Mouse (Mus musculus) gonadal fat pad, adult 2 months (tissue): ENCODE data around the gene Ccdc61. TPM values are rescaled to one million over a fixed set of nuclear protein-coding genes. Genes with fewer than 3 reads are reported as not detected.

Source experiments
- DNase-seq: peaks from one replicate; pipeline ENCODE4 v3.0.0-alpha.2; 2012; ENCODE audit warnings: low read depth
- polyA plus RNA-seq: library from polyadenylated mRNA; depleted of rRNA; stranded (reverse); fragments of >200 nt; gene quantifications from 2 replicates; pipeline ENCODE4 v1.2.3, GENCODE M21; 2012; rRNA removed

Ccdc61 gene
- polyA plus RNA-seq = 20.1 and 23.2 TPM in 2 replicates

DNA sequence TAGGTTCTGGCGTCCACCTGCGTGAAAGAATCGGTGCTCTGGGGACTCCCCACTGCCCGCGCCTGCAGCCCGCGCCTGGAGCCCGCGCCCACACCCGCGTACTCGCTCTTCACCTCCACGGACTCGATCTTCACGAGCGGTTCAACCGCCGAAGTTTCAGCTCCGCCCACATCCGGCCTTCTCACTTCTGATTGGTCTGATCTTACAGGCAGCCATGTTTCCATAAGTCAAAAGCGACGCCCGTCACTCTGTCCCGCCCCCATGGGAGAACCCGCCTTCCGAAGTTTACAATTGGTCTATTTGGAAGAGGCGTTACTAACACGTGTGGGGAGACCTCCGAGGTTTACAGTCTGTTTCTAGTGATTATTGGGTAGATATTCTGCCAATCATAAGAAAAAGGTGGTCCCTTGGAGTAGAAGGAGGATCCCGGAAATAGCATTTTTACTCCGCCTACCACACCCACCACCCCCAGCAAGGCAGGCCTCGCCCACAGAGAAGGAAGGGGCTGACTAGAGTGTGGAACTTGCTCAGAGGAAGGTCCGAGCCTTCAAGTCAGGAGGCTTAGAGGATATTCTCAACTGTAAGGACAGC lies at the start of gene Ccdc61:
TSS of gene Ccdc61 (minus strand) at position 175 of the 591 bp plus-strand sequence.
- DNase-seq = peak; percentile 97

DNA sequence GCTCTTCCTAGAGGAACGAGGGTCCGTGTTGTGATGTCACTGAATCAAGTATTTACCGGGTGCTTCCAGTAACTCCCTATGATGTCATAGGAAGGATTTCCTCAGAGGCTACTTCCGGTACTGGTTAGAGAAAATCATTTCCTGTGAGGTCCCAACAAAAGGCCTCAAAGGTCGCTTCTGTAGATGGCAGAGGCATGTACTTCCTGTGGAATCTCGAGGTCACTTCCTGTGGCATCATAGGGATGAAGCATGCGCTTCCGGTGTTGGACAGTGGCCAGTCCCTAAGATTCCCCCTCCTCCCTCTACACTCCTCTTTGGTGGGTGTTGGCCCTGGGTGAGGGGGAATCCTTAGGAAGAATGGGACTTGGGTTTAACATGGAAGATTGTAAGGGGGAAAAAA lies 49.2 kb upstream of the Ccdc61 start:
- no peak for DNase-seq

DNA sequence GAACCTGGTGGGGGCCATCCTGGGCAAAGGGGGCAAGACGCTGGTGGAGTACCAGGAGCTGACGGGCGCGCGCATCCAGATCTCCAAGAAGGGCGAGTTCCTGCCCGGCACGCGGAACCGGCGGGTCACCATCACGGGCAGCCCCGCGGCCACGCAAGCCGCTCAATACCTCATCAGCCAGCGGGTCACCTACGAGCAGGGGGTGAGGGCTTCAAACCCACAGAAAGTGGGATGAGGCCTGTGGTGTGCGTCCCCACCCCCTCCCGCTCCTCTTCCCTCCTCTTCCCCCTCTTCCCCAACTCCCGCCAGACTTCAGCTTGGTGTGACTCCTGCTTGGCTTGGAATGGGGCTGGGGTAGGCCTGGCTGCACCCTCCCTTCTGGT lies 48.2 kb upstream of the Ccdc61 start:
- DNase-seq = no peak

DNA sequence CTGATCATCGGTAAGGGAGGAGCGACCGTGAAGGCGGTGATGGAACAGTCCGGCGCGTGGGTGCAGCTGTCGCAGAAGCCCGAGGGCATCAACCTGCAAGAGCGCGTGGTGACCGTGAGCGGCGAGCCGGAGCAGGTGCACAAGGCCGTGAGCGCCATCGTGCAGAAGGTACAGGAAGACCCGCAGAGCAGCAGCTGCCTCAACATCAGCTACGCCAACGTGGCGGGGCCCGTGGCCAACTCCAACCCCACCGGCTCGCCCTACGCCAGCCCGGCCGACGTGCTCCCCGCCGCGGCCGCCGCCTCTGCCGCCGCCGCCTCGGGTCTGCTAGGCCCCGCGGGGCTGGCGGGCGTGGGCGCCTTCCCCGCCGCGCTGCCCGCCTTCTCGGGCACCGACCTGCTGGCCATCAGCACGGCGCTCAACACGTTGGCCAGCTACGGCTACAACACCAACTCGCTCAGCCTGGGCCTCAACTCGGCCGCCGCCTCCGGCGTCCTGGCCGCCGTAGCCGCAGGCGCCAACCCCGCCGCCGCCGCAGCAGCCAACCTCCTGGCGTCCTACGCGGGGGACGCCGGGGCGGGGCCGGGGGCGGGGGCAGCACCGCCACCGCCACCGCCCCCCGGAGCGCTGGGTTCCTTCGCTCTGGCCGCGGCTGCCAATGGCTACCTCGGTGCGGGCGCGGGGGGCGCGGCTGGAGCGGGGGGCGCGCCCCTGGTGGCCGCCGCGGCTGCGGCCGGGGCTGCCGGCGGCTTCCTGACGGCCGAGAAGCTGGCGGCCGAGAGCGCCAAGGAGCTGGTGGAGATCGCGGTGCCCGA lies 47.6 kb upstream of the Ccdc61 start:
- no peak for DNase-seq

DNA sequence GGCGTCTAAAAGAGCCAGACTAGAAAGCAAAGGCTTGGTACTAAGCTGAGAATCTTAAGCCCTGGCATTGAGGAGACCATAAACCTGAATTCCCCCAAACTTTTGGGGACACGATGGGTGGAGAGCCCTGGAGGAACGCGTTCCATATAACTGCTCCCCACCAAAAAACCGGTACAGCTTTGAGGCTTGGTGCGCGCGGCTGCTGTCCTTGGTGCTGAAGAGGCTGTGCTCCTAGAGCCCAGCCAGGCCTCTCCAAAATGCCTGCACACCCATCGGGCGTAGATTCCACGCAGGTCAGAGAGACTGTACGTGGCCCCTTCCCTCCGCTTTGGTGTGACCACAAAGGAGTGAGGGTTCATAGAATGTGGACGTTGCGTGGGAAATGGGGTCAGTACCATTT lies 41.2 kb upstream of the Ccdc61 start:
- DNase-seq = no peak

DNA sequence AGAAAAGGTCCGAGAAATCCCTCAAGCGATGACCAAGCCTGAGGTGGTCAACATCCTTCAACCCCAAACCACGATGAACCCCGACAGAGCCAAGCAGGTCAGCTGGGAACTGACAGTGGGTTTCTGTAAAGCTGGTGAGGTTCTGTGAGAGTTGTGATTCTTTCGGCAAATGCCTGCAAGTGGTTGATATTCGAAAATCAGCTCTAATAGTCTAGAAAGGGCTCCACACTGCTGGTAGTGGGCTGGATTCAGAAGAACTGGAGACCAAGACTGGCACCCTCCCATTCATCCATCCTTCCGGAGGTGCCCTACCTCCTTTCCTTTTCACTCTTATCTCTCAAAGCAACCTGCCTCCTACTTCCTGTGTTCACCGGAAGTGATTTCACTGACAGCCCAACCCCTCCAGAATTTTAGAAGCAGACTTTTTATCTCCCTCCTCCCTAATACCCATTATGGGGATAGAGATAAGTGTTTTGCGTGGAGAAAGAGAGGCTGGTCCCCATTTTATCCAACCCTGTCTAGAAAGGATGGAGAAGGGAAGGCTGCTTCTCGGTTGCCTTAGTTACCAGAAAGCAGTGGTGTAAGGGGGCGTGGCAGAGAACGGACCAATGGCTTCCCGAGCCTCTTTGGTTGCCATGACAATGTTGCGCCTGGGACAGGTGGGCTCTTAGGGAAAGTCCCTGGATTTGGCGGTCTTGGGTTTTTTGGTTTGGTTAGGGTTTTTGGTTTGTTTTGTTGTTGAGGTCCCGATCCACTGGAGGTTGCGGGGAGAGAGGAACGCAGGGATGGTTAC lies 40.5 kb upstream of the Ccdc61 start:
- DNase-seq = no peak

DNA sequence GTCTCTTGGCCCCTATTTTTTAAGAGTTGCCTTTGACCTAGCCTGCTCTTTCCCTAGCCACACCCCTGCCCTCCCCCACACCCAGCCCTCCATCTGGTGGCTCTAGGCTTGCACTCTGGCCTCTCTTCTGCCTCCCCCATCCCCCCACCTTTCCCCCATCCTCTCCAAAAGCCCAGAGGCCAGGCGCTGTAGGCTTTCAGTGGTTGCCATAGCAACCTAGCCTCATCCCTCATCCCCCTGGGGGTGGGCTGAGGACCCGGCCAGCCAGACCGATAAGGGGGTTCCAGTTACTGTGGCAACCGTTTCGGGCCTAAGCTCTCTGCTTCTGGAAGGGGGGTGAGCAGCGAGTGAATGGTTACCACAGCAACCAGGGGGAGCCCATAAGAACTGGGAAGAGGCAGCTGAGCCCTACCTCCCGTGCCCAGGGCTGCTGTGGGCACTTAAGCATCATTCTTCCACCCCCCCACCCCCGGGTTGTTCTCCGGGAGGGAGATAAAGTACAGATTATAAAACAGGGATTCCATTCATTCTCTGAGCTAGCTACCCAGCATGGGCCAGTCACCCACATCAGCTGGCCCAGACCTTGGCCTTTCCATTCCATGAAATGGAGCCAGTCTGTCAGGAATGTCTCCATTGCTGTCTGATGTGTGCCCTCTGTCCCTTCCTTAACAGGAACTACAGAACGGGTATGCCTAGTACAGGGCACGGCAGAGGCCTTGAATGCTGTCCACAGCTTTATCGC lies 39.7 kb upstream of the Ccdc61 start:
- no peak for DNase-seq

DNA sequence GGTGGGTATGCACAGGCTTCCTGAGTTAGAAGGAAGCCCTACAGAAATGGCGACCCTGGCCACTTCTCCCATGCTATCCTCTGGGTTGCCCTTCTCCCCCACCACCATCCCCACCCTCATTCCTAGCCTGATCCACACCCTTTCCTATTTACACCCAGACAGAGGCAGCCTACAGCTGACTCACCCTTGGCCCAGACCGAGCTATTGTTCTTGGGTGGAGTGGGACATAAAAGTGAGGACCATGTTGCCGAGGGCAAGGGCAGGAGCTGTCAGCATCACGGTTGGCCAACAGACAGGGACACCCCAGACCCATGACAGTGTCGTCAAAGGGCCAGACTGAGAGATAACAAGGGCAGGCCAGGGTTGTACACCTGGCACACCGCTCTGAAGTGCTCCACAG lies 37.9 kb upstream of the Ccdc61 start:
- no peak for DNase-seq

DNA sequence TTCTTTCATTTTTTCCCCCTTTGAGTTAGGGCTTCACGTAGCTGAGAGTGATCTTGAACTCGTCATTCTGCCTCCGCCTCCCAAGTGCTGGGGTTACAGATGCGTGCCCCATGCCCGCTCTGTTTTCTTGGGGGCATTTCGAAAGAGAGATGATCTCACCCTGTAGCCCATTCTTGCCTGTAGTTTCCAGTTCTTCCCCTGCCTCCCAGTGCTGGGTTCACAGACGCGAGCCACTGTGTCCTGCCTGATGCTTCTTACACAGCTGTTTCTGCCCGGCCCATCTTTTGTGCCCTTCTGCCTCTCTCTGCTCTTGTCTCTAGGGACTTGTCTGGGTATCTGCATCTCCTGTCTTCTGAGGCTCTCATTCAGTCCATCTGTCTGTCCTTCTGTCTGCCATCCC lies 32.6 kb upstream of the Ccdc61 start:
- no peak for DNase-seq

DNA sequence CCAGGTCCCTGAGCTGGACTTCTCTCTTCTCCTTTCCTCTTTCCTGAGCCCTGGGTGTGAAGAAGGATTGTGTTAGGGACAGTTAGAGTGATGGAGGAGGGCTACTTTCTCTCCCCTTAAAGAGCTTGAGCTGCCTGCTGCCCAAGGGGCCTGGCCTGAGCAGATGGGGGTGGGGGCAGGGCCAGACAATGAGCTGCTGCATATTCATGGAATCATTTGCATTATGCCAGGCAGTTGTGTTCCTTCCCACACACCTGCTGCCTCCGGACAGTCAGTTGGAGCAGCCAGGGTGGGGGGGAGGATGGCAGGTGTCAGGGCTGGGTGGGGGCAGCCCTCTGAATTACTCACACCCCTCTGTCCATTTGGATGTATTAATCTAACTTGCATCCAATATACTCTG lies 32.2 kb upstream of the Ccdc61 start:
- no peak for DNase-seq

DNA sequence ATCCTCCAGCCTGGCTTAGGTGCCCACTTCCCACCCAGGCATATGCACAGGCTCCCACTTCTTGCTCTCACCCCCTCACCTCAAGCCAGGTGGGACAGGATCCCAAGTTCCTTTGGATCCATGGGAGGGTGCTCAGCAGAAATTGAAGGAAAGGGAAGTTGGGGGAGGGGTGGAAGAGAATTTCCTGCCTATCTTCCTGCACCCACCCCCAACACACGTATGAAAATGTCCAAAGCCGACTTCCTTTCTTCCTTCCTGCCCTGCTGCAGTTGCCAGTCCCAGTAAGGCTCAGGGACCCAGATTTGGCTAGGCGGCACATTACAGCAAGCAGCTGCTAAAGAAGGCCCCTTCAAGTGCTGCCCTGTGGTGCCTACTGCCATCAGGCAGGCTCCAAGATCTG lies 17.5 kb upstream of the Ccdc61 start:
- no peak for DNase-seq

DNA sequence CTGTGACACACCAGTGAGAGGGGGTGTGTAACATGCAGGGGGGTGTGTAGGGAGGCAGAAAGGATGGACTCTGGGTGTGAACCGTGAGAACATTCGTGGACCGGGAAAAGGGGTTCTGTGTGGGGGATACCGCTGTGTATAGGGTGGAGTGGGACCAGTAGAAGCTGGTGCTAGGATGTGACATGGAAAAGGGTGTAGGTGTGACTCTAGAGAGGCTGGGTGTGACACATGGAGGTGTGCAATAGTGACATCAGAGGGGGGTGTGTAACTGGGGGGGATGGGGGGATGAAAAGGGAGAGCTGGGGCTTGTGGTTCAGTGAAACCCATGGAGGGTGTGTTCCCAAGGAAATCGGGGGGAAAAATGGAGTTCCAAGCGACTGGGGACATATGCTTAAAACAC lies 16.7 kb upstream of the Ccdc61 start:
- no peak for DNase-seq

DNA sequence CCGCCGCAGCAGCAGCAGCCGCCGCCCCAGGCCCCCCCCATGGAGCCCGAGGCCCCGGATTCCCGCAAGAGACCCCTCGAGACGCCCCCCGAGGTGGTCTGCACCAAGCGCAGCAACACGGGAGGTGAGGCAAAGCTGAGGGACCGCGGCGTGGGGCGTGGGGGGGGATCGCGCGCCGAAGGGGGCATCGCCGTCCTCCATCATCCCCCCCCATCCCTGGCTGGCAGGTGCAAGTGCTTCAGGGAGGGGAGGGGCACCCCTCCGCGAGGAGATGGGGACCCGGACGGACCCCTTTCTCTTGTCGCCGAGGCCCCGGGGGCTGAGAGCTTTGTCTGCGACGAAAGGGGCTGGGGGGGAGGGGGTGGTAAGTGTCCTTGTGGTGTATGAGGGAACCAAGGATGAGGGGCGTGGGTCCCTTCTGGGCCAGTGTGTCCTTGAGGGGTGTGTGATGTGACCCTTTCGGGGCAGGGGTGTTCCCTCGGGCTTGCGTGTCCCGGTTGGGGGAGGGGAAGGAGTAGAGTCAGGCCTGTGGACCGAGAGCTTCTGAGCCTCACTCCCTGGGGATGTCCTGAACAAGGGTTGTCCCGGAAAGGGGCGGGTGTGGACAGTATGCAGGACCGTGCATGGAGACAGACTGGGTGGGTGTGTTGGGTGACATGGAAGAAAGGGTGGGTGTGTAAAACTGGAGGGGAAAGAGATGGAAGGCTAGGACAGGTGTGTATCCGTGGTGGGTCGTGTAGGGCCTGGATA lies 16.0 kb upstream of the Ccdc61 start:
- no peak for DNase-seq

DNA sequence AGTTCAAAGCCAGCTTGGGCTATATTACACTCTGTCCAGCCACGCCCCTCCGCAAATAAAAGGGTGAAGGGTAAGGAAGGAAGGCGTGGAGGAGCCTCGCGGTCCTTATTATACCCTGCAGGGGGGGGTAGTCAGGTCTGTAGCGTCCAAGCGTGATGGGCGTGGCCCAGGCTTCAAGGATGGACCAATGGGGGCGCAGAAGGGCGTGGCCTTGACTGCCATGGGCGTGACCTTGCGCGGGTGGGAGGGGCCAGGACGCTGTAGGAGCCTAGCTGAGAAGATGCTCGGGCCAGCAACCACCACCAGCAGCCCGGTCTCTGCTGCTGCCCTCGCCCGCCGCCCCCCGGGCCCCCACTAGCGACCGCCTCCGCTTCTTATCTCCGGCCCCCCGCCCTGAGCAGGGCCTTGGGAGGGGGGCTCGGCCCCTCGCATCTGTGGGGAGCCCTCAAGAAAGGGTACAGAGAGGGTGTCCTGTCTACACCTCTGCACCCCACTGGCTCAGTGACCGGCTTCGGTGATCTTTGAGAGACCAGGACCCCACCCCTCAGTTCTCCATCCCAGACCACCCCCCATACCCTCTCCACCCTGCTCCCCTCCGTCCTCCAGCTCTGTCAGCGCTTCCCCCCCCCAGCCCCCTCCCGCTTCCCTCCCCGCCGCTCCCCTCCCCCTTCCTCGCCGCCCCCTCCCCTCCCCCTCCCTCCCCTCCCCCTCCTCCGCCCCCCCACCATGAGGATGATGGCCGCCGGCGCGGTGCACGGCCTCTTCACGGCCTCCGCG lies 15.1 kb upstream of the Ccdc61 start, which contains the start of gene Nova2:
TSS of gene Nova2 (plus strand) at position 727 of the 777 bp plus-strand sequence.
- DNase-seq = no peak

DNA sequence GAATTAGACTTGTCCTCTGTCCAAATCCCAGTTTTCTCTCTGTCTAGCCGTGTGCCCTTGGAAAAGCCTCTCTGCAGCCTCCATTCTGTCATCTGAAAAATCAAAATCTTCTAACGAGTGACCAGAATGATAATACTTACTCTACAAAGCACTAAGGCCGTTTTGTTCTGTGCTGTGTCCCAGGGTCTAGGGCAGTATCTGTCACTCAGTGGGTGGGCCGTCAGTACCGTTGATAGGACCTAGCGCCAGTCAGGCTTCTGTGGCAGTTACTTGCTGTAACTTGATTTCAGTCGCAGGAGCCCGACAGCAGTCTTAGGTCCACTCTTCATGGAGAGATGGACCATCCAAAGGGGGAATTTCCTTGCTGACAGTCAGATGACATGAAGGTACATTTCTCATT lies 14.1 kb upstream of the Ccdc61 start:
- DNase-seq = no peak

DNA sequence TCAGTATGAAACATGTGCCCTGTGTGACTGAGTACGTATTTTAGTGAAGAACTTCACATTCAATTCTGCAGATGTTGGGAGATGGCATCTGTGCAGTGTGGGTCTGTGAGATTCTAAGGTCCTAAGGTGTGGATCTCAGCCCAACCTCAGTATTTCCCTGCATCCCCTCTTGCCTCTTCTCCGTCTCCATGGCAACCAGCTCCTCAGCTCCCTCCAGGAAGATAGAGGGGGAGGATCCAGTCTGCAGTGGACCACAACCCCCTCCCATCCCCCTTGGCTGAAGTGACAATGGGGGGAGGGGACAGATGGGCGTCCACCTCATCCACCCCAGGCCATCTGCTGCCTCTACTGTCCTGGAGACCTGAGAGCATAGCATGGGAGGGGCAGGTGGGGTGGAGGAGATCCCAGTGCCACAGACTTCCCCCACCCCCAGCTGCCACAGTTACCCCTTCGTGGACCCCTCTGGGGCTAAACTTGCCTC lies 13.5 kb upstream of the Ccdc61 start:
- no peak for DNase-seq

DNA sequence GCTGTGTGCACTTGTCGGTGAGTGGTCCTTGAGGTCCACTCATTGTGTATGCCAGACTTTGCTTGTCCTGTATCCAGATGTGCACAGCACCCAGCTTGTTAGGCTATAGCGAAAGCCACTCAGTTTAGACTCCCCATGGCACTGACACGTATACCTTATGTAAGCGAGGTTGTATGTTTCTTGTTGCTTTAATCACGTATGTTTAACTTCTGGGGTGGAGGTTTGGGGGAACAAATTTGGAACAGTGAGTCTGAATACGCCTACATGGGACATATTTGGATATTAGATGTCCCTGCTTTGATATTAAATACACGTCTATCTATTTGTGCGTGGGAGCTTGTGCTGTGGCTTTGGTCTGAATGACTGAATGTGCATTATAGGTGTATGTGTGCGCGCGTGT lies 13.1 kb upstream of the Ccdc61 start:
- no peak for DNase-seq

DNA sequence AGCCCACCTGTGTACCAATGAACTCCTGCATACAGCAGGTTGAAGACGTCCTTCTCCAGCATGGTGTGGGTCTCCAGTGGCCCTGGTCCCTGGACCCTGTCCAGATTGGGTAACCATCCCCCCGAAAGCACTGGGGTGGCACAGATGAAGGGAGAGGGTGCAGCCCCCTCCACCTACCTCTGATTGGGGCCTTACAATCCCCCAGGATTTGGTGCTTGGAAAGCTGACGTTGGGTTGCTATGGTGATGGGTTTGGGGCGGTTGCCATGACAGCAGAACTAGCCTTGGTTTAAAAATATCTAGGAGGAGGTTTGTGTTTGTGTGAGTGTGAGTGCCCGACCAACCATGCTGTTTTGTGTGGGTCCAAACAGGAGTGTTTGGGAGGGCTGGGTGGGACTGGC lies 12.6 kb upstream of the Ccdc61 start:
- no peak for DNase-seq

DNA sequence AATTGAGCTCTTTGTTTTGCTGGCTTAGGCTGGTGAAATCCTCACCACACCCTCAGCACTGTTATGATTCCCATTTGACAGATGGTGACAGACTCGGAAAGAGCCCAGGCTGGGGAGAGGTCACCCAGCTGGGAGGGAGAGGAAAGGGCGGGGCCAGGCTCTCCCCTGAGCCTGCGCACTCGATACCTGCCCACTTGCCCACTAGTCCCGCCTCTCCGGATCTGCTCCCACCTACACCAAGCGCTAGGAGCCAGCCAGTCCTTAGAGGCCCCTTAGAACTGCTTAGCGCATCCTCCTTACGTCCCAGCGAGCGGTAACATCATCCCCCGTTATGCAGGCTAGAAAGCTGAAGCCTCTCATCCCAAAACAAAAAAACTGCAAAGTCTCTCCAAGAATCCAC lies 10.9 kb upstream of the Ccdc61 start:
- DNase-seq = no peak

DNA sequence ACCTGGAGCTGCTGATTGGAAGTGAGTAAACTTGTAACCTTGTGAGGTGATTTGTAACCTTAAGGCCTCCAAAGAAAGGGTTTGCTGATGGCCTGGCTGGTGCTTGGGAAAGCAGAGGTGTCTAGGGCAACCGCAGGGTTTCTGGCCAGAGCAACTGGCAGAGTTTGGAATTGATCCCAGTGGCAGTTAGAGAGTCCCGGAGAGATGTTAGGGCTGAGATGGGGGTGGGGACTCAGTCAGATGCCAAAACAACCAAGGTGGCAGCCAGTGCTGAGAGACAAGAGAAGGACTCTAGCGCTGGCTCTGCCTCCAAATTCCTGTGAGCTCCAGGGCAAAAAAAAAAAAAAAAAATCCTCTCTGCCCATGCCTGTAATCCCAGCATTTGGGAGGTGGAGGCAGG lies 7.7 kb upstream of the Ccdc61 start:
- peak; percentile 49 for DNase-seq
